Comparison of ENCODE assay signal across 18 mouse cellular contexts in the genomic region with DNA sequence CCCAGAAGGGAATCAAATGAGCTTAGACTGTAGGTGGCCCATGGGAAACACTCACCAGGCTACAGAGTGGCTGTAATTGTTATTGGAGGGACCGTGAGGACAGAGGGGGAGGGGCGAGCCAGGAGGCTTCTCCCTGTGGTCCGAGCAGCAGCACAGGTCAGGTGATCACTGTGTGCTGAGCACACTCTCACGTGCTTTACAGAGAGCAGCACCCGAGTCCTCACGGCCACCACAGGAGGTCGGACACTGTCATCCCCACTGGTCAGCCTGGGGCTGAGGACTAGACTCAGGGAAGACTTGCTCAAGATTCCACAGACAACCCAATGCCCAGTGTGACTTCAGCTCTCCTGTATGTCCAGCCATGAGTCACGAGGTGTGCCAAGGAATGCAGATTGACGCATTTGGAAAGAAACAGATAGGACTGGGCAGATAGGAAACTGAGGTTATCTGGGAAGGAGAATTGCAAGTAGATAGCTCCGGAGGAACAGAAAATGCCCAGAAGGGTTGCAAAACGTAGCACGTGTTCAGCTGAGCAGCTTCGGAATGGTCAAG. TPM values are rescaled to one million over a fixed set of nuclear protein-coding genes. Genes with fewer than 3 reads are reported as not detected.
DNase-seq lines count a peak whose midpoint lies in the region; ATAC-seq and TF ChIP-seq lines count a peak whose summit lies in the region.
"Had no signal": no experiment of that assay in that cellular context is flagged by ENCODE, and none has a peak within 500 bp of the region (broad histone marks: within the 10 kb centered on the region; RNA-seq: fewer than 3 reads in every experiment).

No protein-coding gene starts in this region.

- intact Hi-C loops in left cerebral cortex, postnatal 4 days (cut with DNase I) = no loop called here

- no peak overlapping the region for H3K9ac ChIP-seq in lung, postnatal 0 days (replicated peaks; ENCODE audit: low read depth)
- H3K9ac ChIP-seq in liver, embryonic 14.5 days (replicated peaks) = no peak overlapping the region
- H3K9ac ChIP-seq: liver, embryonic 15.5 days had no signal

- peak; percentile 22 for DNase-seq in adrenal gland, adult 2 months
- no peak for DNase-seq in adrenal gland, adult 18-20 months (ENCODE audit: low spot score in 2 of 2)
- no peak for DNase-seq in lung, postnatal 0 days (ENCODE audit: low spot score)
- no peak for DNase-seq in lung, postnatal 10 days
- no peak for DNase-seq in liver, embryonic 14.5 days (ENCODE audit: low read depth in 3 of 3, low spot score in 3 of 3)
- peak; percentile 75 for DNase-seq in yolk sac, embryonic 10.5 days (ENCODE audit: low spot score)
- no peak for DNase-seq in left cerebral cortex, postnatal 4 days
- no peak for DNase-seq in kidney, postnatal 25 days
- DNase-seq: cerebellum, postnatal 14 days; kidney, postnatal 10 days; layer of hippocampus, adult 9-11 months; midbrain, embryonic 14.5 days; thymus, postnatal 36 days had no signal

- no peaks in the 10 kb centered on the region for H3K36me3 ChIP-seq in lung, postnatal 0 days (ENCODE audit: insufficient read depth, low read length)
- H3K36me3 ChIP-seq in liver, embryonic 14.5 days (replicated peaks; ENCODE audit: control insufficient read depth, insufficient read depth, low read depth) = no peaks in the 10 kb centered on the region
- H3K36me3 ChIP-seq: liver, embryonic 15.5 days had no signal

- no peak for TF ChIP-seq EP300 in lung, postnatal 0 days (IDR thresholded peaks at IDR 0.05)
- no peak for TF ChIP-seq EP300 in liver, embryonic 14.5 days (IDR thresholded peaks at IDR 0.05; ENCODE audit: low read depth)

- no peaks in the 10 kb centered on the region for H3K4me1 ChIP-seq in lung, postnatal 0 days (ENCODE audit: insufficient read depth, low read depth, low read length)
- peaks cover 0 to 3% of the 10 kb centered on the region in 2 experiments; a peak in 1 of 4 replicates for H3K4me1 ChIP-seq in liver, embryonic 14.5 days (replicated peaks; ENCODE audit: control insufficient read depth in 2 of 2, insufficient read depth in 2 of 2, low read length in 1 of 2)

- WGBS in lung, postnatal 0 days = 44% methylated on average over 13 of the region's 13 CpGs
- WGBS in liver, embryonic 14.5 days (ENCODE audit: insufficient replicate concordance) = 30% methylated on average over 13 of the region's 13 CpGs

- TF ChIP-seq CTCF in lung, postnatal 0 days (IDR thresholded peaks at IDR 0.05) = no peak
- no peak for TF ChIP-seq CTCF in liver, embryonic 14.5 days (IDR thresholded peaks at IDR 0.05; ENCODE audit: low read depth)

- no peak overlapping the region for H3K27ac ChIP-seq in lung, postnatal 0 days (ENCODE audit: low read length)
- no peak overlapping the region for H3K27ac ChIP-seq in liver, embryonic 14.5 days
- H3K27ac ChIP-seq: heart, adult 2 months; liver, embryonic 15.5 days; macrophage had no signal

- no peaks in the 10 kb centered on the region for H3K27me3 ChIP-seq in lung, postnatal 0 days (replicated peaks; ENCODE audit: insufficient read depth, low read length)
- H3K27me3 ChIP-seq in liver, embryonic 14.5 days (ENCODE audit: control insufficient read depth, insufficient read depth, low read length) = no peaks in the 10 kb centered on the region

- H3K4me3 ChIP-seq in lung, postnatal 0 days (ENCODE audit: low read depth, low read length) = no peak overlapping the region
- H3K4me3 ChIP-seq in liver, embryonic 14.5 days (ENCODE audit: insufficient read depth in 1 of 2, low read depth in 2 of 2, low read length in 2 of 2) = no peak overlapping the region
- H3K4me3 ChIP-seq: heart, adult 2 months; liver, embryonic 15.5 days had no signal

- no peaks in the 10 kb centered on the region for H3K9me3 ChIP-seq in lung, postnatal 0 days (ENCODE audit: low read length)
- H3K9me3 ChIP-seq in liver, embryonic 14.5 days (ENCODE audit: control insufficient read depth, low read length) = no peaks in the 10 kb centered on the region
- H3K9me3 ChIP-seq: liver, embryonic 15.5 days had no signal

- ATAC-seq in lung, postnatal 0 days = peak; percentile 59
- ATAC-seq in liver, embryonic 14.5 days (ENCODE audit: insufficient read depth) = peak; percentile 26; the same call in 1 of the 2 replicates
- ATAC-seq: activated CD4-positive, CD25-positive, alpha-beta regulatory T cell, adult 4 months; forebrain, embryonic 14.5 days had no signal

- H3K4me2 ChIP-seq in lung, postnatal 0 days (replicated peaks; ENCODE audit: low read depth, low read length) = no peak overlapping the region
- H3K4me2 ChIP-seq in liver, embryonic 14.5 days (ENCODE audit: low read depth) = no peak overlapping the region
- H3K4me2 ChIP-seq: liver, embryonic 15.5 days had no signal

RNA-seq across cellular contexts. Expression of a gene that starts 18.0 kb away (rescaled TPM):
- 10 to 100 TPM; 25.3 to 29.1 TPM for total RNA-seq in adrenal gland, adult 2 months (2021)
- polyA plus RNA-seq in adrenal gland, adult 2 months (2012; rRNA removed) = 4.4 and 6.5 TPM in 2 replicates
- total RNA-seq in adrenal gland, adult 18-20 months (2021) = 10 to 100 TPM; 23.6 to 28.5 TPM
- 13.5 and 14.5 TPM in 2 replicates for polyA plus RNA-seq in lung, postnatal 0 days (2015; fragmentation: Nextera tagmentation; extraction: Ambion mirVana)
- 5.7 and 9.3 TPM in 2 replicates for polyA plus RNA-seq in liver, embryonic 14.5 days (2012; rRNA removed)
- polyA plus RNA-seq in liver, embryonic 14.5 days (2014; fragmentation: Nextera tagmentation; extraction: Ambion mirVana) = 15.1 and 15.5 TPM in 2 replicates
- 100 to 1,000 TPM; 116 to 118 TPM for total RNA-seq in left cerebral cortex, postnatal 4 days (2021)

RNA-seq across cellular contexts. Expression of a gene that starts 38.9 kb away (rescaled TPM):
- total RNA-seq in adrenal gland, adult 2 months (2021) = 100 to 1,000 TPM; 113 to 208 TPM
- polyA plus RNA-seq in adrenal gland, adult 2 months (2012; rRNA removed) = 20.4 and 30.4 TPM in 2 replicates
- total RNA-seq in adrenal gland, adult 18-20 months (2021) = 100 to 1,000 TPM; 103 to 210 TPM
- polyA plus RNA-seq in lung, postnatal 0 days (2015; fragmentation: Nextera tagmentation; extraction: Ambion mirVana) = 66.6 and 75.3 TPM in 2 replicates
- polyA plus RNA-seq in liver, embryonic 14.5 days (2012; rRNA removed) = 16.9 and 19.9 TPM in 2 replicates
- 28.8 and 32.8 TPM in 2 replicates for polyA plus RNA-seq in liver, embryonic 14.5 days (2014; fragmentation: Nextera tagmentation; extraction: Ambion mirVana)
- 100 to 1,000 TPM; 114 to 124 TPM for total RNA-seq in left cerebral cortex, postnatal 4 days (2021)

Comparison
In these comparisons a context has a peak if more than half of its experiments do, and no peak if none do; other contexts are left out.
1. DNase-seq: peak in adrenal gland, adult 2 months (single experiment) and yolk sac, embryonic 10.5 days (single experiment); none in adrenal gland, adult 18-20 months (0 of 2), lung, postnatal 0 days (single experiment), lung, postnatal 10 days (single experiment), liver, embryonic 14.5 days (0 of 3), left cerebral cortex, postnatal 4 days (single experiment) and kidney, postnatal 25 days (0 of 2).